Mouse (Mus musculus) neural tube, embryonic 12.5 days (tissue): ENCODE measurements at regions not wholly inside any gene's neighbourhood (a gene's known extent, or its start where the extent isn't known, plus 50 kb on each side); places are given as distances from the start of the nearest gene placed in this dataset.

Source experiments
- ATAC-seq: fragments of 200-750 bp; cut with Nextera tagmentation; 2 replicates; pipeline ENCODE4 v1.8.0; 2017; ENCODE audit warnings: low read depth, mild to moderate bottlenecking, moderate TSS enrichment, moderate library complexity; ENCODE audit not compliant: low FRiP score
- H3K27ac ChIP-seq: fragments of 300-500 bp; sonication (generic); 2 replicates; pipeline ENCODE4 v1.5.1; 2016
- H3K27me3 ChIP-seq: fragments of 300-500 bp; sonication (generic); replicated peaks from 2 replicates; pipeline ENCODE4 v1.6.1; 2016; ENCODE audit warnings: mild to moderate bottlenecking
- H3K36me3 ChIP-seq: fragments of 300-500 bp; sonication (generic); 2 replicates; pipeline ENCODE4 v1.6.1; 2016; ENCODE audit warnings: mild to moderate bottlenecking
- H3K4me1 ChIP-seq: fragments of 300-500 bp; sonication (generic); 2 replicates; pipeline ENCODE4 v1.6.1; 2016
- H3K4me2 ChIP-seq: fragments of 300-500 bp; sonication (generic); replicated peaks from 2 replicates; pipeline ENCODE4 v1.6.1; 2016; ENCODE audit warnings: mild to moderate bottlenecking
- H3K4me3 ChIP-seq: fragments of 300-500 bp; sonication (generic); 2 replicates; pipeline ENCODE4 v1.5.1; 2016
- H3K9ac ChIP-seq: fragments of 300-500 bp; sonication (generic); 2 replicates; pipeline ENCODE4 v1.6.1; 2016; ENCODE audit warnings: mild to moderate bottlenecking
- H3K9me3 ChIP-seq: fragments of 300-500 bp; sonication (generic); 2 replicates; pipeline ENCODE4 v1.6.1; 2016; ENCODE audit warnings: mild to moderate bottlenecking
- WGBS: fragments of 180-500 bp; shearing (Covaris S2); methylation state at CpG from one replicate; pipeline ENCODE4 v1.1.7; 2016; 5-methylcytosine and 5-hydroxymethylcytosine counted together

GRCm38 (mm10) chr7:69326311-69326710 lies 577.3 kb upstream of the Arrdc4 start:
- ATAC-seq = no peak

GRCm38 (mm10) chr7:69277056-69277705 lies 528.1 kb upstream of the Arrdc4 start:
- Histone ChIP-seq H3K9me3 (no peaks in the 10 kb centered on the region), H3K4me2 (no peak overlapping the region), H3K4me3 (no peak overlapping the region), H3K36me3 (no peaks in the 10 kb centered on the region), H3K27ac (no peak overlapping the region), H3K9ac (no peak overlapping the region), H3K27me3 (no peaks in the 10 kb centered on the region), H3K4me1 (no peaks in the 10 kb centered on the region)
- no peak for ATAC-seq
- WGBS = 68% methylated on average over 4 of the region's 4 CpGs

More at GRCm38 (mm10) chr7:69326311-69326710, 577.3 kb upstream of the Arrdc4 start:
- Histone ChIP-seq H3K27me3 (no peaks in the 10 kb centered on the region), H3K4me2 (no peak overlapping the region), H3K9me3 (no peaks in the 10 kb centered on the region), H3K27ac (no peak overlapping the region), H3K4me1 (no peaks in the 10 kb centered on the region), H3K4me3 (no peak overlapping the region), H3K9ac (no peak overlapping the region), H3K36me3 (no peaks in the 10 kb centered on the region)
- WGBS = 80% methylated on average over 2 of the region's 2 CpGs

GRCm38 (mm10) chr7:69276376-69277055 lies 527.5 kb upstream of the Arrdc4 start:
- H3K9ac ChIP-seq = no peak overlapping the region
- no peak overlapping the region for H3K4me2 ChIP-seq
- no peak for ATAC-seq
- no peaks in the 10 kb centered on the region for H3K27me3 ChIP-seq
- H3K4me3 ChIP-seq = no peak overlapping the region
- no peak overlapping the region for H3K27ac ChIP-seq
- H3K9me3 ChIP-seq = no peaks in the 10 kb centered on the region
- no peaks in the 10 kb centered on the region for H3K36me3 ChIP-seq
- 75% methylated on average over 5 of the region's 5 CpGs for WGBS
- H3K4me1 ChIP-seq = no peaks in the 10 kb centered on the region

GRCm38 (mm10) chr7:69273670-69274069 lies 524.6 kb upstream of the Arrdc4 start:
- Histone ChIP-seq H3K27me3 (no peaks in the 10 kb centered on the region), H3K9ac (no peak overlapping the region), H3K4me3 (no peak overlapping the region), H3K27ac (no peak overlapping the region), H3K4me1 (no peaks in the 10 kb centered on the region), H3K9me3 (no peaks in the 10 kb centered on the region), H3K36me3 (no peaks in the 10 kb centered on the region), H3K4me2 (no peak overlapping the region)
- 89% methylated on average over 1 of the region's 1 CpGs for WGBS
- ATAC-seq = no peak

- Histone ChIP-seq H3K4me1 (no peaks in the 10 kb centered on the region; the same call in 1 of the 2 replicates), H3K4me2 (no peak overlapping the region), H3K27me3 (no peaks in the 10 kb centered on the region), H3K27ac (no peak overlapping the region), H3K36me3 (no peaks in the 10 kb centered on the region), H3K9ac (no peak overlapping the region), H3K4me3 (no peak overlapping the region), H3K9me3 (no peaks in the 10 kb centered on the region)
- ATAC-seq = no peak
- 28% methylated on average over 2 of the region's 2 CpGs for WGBS
Observed at GRCm38 (mm10) chr7:69244519-69244918, 495.5 kb upstream of the Arrdc4 start.

- no peak for ATAC-seq
- Histone ChIP-seq H3K27ac (no peak overlapping the region), H3K4me1 (no peaks in the 10 kb centered on the region), H3K9ac (no peak overlapping the region), H3K27me3 (no peaks in the 10 kb centered on the region), H3K9me3 (no peaks in the 10 kb centered on the region), H3K36me3 (no peaks in the 10 kb centered on the region), H3K4me2 (no peak overlapping the region), H3K4me3 (no peak overlapping the region)
- 79% methylated on average over 2 of the region's 2 CpGs for WGBS
Observed at GRCm38 (mm10) chr7:69233296-69233695, 484.3 kb upstream of the Arrdc4 start.

- H3K9me3 ChIP-seq = no peaks in the 10 kb centered on the region
- no peaks in the 10 kb centered on the region for H3K4me1 ChIP-seq
- 27% methylated on average over 6 of the region's 6 CpGs for WGBS
- H3K9ac ChIP-seq = no peak overlapping the region
- H3K27ac ChIP-seq = no peak overlapping the region
- no peak overlapping the region for H3K4me2 ChIP-seq
- no peak overlapping the region for H3K4me3 ChIP-seq
- H3K27me3 ChIP-seq = no peaks in the 10 kb centered on the region
- peak; percentile 90 for ATAC-seq
- H3K36me3 ChIP-seq = no peaks in the 10 kb centered on the region
Observed at GRCm38 (mm10) chr7:69217871-69218270, 468.8 kb upstream of the Arrdc4 start.
